Mouse (Mus musculus) thymus, postnatal 36 days (tissue): ENCODE measurements around the gene Ahctf1.
A peak's percentile ranks its signal among the peaks of the same experiment; 100 is the strongest.
"Not testable (repeated sequence)": the region's sequence is repeated elsewhere in the genome, so short reads cannot be mapped to it uniquely, and the experiment has no call there.

Source experiments
- DNase-seq, 2 experiments: peaks; one replicate each; pipeline ENCODE4 v3.0.0; 2022; ENCODE audit warnings: mixed read lengths in 2 of 2

Gene Ahctf1

DNA sequence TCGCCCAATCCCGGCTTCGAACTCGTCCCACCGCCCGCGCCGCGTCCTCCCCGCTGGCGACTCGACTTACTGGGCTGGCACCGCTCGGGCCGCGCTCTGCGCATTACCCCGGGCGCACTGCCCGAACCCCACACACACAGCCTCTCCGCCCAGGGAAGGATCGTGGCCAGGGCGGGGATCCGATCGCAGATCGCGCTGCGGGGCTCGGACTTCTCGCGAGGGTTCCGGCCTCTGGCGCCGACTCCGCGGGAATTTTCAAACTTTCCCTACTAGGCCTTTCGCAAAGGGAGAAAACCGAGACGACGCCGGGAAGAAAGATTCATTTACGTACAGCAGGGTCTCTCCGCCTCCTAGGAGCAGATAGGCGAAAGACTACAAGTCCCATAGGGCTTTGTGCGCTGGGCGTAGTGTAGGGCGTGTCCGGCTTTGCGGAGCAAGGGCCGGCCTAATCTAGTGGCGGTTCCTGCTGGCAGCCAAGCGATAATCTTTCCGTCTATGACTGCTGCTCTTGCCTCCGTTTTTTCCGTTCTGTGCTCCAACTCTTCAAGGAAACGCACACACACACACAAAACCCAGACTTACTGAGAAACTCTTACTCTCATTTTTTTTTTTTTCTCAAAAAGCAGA lies at the start of gene Ahctf1:
Gene Ahctf1 (minus strand): TSS at position 168 of the 627 bp plus-strand sequence.
- peak; percentile 90 to 91 for DNase-seq

DNA sequence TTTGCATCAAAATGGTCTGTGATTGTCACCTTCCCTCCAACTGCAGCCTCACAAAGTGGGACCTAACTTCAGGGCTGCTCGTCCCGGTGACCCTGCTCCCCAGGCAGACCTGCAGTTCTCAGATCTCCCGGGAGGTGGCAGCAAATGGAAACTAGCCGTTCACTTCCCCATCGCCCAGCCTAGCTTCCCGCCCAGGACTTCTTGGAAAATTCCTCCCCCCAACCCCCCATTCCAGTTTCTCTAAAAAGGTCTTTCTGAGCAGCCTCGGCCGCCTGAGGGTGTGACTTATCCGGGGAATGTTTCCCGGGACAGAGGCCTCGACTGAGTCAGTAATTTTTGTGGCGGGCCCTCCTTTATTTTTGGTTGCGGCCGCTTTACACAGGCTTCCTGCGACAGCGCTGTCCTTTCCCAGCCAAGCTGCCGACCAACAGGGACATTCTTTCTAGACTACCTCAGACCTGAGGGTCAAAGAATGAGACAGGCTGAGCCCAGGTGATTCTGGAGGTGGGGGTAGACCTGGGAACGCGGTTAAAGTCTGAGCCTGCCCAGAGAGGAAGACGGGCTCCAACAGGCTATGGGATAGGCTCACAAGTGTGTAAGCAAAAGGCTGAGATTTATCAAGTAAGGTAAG lies 44.4 kb upstream of the Ahctf1 start:
- DNase-seq, result peak; percentile 66 to 79

DNA sequence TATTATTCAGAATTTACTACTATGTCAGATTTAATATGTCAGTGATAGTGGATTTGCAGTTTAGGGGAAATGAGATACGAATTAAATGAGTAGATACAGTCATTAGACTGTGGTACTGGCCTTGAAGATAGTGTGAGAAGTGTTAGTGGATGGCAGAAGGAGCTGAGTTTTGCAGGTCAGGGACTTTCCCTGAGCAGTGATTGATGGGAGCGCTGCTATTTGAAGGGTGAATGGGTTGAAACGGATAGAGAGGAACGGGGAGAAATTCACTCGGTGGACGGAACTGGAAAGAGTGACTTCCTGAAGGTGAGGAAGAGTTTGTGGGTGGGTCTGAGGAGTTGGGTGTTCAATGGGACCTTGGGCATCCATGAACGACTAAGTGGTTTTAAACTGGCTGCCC lies 43.7 kb upstream of the Ahctf1 start:
- no peak for DNase-seq

DNA sequence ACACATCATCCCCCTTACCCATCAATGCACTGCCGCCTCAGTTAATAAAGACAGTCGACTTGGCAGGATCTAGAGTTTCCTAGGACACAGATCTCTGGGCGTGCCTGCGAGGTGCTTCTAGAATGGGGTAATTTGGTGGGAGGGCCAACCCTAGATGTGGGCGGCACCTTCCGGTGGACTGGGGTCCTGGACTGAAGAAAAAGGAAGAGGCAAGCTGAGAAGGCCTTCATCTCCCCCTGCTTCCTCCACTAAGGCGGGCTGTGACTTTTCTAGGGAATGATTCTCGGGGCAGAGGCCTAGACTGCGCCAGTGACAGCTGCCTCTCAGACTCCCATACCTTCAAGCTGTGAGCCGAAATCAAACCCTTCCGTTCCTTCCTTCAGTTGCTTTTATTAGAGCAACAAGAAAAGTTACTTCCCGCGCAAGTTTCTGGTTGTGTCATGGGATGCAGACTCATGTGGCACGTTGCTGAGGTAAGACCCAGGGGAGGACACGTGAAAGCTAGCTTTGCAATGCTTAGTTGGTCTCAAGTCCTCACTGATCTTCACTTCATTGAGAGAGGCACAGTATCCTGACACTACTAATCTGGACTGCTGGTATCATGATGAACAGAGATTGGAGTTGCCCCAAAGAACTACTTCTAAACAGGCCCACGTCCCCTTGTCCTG lies 42.5 kb upstream of the Ahctf1 start:
- no peak for DNase-seq

DNA sequence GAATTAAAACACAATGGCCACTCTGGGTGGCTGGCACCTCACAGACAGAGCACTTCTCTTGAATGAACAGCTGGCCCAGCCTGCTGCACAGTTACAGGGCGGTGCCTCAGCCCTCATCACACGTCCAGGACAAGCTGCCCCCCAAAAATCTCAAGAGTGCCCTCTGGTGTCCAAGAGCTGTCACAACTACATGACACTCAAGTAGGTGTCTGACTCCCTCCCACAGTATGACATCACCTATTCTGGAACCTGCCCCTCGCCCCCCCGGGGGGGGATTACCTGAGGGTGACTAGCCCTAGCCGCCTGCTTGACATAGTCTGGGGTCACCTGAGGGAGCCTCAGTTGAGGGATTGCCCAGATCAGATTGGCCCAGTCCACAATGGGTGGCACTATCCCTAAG lies 41.4 kb upstream of the Ahctf1 start:
- peak; percentile 69 for DNase-seq

DNA sequence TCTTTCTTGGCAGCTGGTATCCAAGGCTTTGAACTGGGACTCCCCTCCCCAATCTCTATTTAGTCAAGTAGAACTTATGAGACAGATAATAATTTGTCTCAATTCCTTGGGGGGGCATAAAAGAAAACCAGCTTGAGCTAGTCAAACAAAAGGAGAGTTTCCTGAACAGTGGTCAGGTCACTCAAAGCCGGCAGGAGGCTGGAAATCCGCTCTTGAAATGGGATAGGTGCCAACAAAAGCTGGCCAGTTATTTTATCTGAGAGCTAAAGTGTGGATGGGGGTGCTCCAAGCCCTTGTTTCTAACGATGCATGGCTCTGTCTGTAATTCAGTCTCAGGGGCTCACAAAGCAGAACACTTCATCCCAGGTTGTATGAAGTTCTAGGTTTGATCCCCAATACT lies 40.5 kb upstream of the Ahctf1 start:
- no peak for DNase-seq

DNA sequence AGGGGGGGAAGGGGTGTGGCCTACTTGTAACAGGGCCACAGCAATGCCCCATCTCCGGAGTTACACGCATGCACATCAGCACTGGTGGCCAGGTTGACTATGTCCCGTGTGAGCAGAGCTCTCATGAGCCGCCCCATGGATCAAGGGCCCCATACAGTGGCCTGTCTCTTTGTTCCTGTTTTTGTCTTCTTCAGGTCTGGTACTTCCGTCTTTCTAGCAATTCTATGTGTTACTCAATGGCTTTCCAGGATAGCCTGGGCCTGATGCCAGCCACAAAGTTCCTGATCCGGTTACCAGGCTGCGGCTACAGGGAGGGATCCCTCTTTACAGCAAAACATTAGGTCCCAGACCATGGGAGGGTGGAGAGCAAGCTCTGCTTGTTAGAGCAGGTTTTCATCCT lies 39.1 kb upstream of the Ahctf1 start:
- no peak for DNase-seq

DNA sequence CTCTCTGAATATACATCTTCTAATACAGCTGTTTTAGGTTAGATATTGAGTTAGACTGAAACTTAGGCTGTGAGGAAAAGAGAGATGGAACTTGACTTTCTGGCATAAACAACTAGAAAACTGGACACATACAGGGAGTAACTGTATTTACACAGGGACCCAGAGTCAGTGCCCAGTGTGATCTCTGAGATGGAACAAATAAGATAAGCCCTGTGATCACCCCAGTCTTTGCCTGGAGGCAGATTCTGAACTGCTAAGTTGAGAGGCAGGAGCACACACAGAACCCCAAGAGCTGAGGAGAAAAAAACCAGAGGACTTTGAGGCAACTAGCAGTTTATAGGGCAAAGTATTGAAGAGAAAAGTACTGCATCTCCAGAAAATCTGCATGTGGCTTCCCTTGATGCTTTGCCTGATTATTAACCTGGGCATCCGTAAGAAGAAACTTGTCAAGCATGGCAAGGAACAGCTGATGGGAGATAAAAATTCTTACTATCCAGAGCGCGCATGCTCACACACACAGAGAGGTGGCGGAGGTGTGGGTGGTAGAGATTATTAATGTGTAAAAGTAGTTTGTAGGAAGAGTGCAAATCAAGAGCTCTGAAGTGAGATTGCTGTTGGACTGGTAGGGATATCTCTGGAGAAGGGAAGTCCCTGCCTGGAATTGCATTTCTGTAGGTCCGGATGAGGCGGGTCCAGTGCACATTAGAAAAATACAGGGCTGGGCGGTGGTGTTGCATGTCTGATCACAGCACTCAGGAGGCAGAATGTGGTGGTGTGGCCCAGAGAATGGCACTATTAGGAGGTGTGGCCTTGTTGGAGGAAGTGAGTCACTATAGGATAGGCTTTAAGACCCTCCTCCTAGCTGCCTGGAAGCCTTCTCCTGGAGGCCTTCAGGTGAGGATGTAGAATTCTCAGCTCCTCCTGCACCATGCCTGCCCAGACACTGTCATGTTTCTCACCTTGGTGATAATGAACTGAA lies 33.2 kb upstream of the Ahctf1 start:
- DNase-seq, result no peak

DNA sequence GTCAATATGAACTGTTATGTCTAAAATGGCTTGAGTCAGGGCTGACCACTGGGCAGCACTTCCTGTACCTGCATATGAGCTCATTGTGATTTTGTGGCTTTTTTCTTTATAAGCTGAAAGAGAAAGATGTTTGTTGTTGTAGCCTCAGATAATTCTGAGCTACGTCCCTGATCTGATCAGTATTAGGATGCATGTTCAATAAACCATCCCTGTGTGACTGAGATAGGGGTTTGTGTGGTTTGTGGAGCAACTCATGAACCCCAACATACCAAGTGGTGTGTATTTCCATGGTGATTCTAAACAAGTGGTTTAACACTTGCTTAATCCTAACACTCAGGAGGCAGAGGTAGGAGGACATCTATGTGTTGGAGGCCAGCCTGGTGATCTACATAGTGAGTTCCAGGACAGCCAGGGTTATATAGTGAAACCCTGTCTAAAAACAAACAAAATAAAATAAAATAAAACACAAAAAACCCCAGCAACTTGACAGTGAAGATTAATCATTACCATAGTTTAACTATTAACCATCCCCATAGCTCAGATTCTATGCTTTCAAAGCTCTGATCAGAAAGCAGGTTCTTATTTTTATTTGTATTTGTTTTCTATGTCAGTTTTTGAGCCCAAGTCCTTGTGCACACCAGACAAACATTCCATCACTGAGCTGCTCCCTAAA lies 32.4 kb upstream of the Ahctf1 start:
- DNase-seq, result no peak

DNA sequence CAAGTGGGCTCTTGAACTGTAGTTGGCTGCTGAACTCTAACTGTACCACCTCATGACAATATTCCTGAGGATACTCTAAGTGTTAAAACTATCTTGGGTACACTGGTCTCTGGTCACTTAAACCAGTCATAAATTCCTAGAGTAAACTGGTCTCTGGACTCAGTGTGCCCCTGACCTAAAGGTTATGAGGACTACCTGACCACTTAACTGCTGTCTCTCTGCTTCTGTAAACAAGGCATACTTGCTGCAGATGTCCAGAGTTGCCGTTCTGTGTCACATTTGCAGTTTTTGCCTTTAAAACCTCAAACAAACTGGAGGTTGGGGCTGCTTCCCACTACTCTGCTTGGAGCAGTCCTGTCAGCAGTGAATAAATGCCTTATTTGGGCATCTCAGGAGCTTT lies 30.1 kb upstream of the Ahctf1 start:
- no peak for DNase-seq

DNA sequence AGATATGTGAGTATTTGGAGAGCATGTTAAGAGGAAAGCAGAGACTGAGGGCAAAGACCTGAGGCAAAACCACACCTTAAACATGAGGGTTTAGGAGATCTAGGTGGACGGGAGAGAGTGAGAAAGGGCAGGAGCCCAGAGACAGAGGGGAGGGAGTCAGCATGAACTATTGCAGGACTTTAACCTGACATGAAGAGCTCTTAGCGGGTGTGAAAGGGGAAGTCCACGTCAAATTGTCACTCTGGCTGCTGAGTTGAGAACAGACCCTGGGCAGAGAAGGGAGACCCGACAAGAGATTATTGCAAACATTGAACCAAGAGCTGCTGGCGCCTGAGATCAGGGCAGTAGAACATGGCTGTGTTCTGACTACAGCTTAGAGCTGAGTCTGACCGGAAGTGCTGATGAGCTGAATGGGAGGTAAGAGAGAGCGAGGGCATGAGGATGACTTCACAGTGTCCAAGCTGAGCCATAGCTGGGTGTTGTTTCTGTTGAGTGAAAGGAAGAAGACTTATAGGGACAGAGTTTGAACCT lies 29.3 kb upstream of the Ahctf1 start:
- DNase-seq, result no peak

DNA sequence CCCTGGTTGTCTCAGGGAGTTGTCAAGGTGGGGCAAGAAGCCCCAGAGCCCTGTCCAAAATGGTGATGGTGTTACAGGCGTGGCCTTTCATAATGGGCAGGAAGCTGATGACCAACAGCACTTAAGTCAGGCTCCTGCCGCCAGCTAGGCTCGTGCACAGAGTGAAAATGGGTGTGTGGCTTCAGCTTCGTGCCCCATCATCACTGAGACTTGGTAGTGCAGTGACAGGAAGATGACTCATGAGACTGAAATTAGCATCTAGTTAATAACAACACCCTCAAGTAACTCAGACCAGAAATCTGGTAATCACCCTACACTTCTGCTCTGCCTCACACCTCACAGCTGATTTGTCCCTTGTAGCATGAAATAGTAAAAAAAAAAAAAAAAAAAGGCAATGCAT lies 25.4 kb upstream of the Ahctf1 start:
- DNase-seq, result no peak

DNA sequence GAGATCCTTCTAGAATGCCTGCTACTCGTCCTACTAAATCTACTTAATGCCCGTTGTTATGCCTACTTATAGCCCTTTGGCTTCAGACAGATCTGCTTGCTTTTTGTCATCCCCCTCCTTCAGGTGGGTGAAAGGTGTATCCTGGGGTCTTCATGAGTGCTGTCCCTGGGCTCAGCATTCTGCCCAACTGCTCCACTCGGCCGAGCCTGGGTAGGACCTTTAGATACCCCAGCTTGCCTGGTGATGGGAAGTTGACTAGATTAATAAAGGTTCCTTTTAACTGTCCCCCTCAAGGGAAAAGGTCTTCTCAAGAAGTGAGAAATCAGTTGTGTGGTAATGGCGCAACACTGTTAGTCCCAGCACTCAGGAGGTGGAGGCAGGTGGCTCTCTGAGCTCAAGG lies 24.6 kb upstream of the Ahctf1 start:
- no peak for DNase-seq

DNA sequence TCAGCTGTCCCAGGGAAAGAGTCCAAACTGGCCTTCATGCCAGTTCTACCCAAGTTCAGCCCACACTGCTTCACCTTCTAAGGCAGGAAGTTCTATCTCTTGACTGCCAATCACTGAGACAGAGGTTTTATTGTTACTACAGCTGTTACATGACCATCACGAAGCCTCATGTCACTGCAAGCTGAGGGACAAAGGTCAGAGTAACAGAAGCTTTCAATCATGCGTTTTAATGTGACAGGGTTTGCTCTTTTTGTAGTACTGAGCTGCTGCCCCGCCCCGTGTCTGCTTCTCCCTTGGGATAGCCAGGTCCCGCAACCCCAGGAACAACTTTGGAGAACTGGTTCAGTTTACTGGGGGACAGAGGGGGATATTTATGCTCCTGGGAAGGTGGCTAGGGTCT lies 21.1 kb upstream of the Ahctf1 start:
- no peak for DNase-seq

DNA sequence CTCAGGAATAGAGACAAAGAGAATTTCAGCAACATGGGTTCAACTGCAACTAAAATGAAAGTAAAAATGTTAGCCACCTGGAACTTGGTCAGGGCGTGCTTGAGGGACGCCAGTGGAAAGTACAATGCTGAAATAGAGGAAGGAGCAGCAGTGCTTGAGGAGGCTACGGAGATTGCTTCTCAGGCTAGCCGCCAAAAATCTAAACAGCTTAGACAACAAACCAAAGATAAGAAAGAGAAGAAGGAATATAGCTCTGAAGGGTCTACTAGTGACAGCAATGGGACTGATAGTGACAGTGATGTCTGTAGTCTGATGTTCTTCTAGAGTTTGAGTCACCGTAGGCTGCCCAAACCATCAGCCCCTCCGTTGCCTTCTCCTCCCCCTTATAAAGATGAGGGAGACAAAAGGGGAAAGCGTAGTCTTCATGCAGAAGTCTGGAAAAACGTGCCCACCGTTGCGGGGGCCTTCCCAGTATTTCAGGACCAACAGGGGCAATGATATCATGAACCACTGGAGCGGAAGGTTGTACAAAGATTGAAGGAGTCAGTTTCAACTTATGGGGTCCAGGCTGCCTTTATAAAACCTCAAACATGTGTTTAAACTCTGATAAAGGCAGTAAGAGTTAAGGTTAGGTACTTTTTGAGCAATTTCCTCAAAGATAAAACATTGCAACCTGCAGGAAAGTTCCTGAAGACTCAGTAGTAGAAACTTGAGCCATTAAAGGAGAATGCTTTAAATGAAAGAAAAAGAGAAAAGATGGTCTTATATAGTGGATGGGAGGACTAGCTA lies 15.2 kb upstream of the Ahctf1 start:
- not testable (repeated sequence) for DNase-seq

DNA sequence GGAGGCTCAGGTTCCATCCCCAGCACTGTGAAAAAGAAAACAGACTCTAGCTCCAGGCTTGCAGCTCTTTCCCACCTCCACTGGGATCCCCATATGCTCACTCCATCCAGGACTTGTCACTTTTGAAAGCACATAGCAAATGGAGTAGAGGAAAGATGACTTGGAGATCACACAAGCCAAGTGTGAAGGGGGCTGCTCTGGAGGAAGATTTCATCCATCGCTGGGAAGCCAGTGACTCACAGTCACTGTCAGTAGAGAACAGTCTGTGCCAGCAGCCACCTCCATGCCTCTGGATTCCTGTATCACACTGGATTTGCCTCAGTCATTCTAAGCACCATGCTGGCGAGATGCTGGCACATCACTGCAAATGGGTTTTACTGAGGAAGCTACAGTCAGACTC lies 11.1 kb upstream of the Ahctf1 start:
- no peak for DNase-seq

DNA sequence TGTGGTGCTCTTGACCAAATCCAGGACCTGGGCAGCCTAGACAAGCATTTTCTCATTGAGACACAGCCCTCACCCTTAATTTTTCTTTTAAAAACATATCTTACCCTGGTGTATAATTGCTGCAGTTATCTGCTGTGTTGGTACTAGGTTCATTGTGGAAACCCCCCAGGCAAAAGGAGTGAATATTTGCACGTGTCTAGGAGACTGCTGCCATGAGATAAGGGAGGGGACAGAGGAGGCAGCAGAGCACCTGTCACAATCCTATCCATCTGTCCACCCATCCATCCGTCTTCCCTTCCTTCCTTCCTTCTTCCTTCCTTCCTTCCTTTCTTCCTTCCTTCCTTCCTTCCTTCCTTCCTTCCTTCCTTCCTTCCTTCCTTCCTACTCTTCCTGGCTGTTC lies 9.9 kb upstream of the Ahctf1 start:
- no peak for DNase-seq

DNA sequence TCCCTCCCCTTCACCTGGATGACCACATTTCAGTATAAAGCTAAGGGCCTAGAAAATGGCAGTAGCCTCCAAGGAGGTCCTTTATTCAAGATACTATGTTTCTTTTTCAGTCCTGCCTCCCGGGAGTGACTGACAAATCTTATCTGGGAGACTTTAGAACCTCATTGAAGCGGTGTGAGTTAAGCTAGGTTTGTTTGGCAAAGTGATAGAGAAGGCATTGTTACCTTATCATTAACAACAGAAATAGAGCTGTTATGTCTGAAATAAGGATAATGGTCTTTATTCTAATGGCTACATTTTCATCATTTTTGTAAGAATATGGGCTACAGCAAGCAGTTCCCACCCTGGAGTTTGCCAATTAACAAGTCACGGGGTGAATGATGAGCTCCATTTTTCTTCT lies 4.8 kb upstream of the Ahctf1 start:
- no peak for DNase-seq

DNA sequence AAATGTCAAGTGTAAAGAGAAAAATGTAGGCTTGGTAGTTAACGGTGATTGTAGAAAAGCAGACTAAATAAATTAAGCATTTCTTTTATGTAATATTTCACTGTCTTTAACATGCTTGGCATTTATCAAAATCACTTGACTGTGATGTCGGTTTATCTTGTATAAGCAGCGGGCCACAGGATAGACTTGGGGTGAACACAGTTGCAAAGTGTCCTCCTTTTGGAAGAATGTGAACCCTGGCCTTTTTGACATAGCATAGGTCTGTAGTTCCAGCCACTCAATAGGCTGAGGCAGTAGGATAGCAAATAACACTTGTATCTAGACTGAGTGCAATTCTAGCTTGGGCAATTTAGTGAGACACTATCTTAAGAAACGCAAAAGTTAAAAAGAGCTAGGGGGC lies 4.0 kb upstream of the Ahctf1 start:
- DNase-seq, result no peak

DNA sequence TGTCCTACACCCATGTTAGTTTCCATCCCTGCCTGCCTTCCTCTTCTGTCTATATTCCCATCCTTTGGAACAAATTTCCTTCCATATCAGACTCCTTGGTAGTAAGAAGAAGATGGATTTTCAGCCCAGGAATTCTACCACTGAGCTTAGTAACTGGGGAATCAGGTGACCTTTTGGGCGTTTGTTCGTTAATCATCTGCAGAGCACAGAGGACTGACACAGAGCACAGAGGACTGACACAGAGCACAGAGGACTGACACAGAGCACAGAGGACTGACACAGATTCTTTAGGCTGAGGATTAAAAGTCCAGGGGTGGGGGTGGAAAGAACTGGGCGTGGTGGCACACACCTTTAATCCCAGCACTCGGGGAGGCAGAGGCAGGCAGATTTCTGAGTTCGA lies 2.3 kb upstream of the Ahctf1 start:
- no peak for DNase-seq

DNA sequence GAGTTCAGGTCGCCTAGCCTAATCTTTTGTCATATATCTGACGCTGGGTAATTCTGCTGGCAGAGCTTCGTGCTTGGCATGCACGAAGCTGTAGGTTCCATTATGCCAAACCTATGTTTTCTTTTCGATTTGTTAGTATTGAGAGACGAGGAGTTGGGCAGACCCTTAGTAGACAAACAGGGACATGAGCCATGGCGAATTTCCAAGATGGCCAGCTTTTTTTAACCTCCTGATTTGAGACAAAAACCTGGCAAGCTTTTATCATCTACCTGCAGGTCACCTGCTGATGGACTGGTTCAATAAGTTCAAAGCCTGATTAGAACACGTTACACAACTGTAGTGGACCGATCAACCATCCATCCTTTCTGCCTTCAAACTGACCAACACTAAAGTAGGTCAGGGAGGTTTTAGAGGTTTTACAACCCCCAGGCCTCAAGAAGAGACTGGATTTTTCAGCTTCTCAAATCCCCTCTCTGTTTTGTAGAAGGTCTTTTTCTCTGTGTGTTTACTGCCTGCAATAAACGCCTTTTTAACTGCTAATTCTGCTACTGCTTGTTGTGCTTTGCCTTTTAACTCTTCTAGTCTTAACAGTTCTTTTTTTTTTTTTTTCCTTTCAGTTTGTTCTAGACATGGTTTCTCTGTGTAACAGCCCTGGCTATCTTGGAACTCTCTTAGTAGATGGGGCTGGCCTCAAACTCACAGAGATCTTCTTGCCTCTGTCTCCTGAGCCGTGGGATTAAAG lies 831 bp upstream of the Ahctf1 start:
- DNase-seq, result no peak
